Mouse (Mus musculus): ENCODE measurements around the gene Ifna15.
A peak's percentile ranks its signal among the peaks of the same experiment; 100 is the strongest.
"Not testable (repeated sequence)": the region's sequence is repeated elsewhere in the genome, so short reads cannot be mapped to it uniquely, and the experiment has no call there.

Ifna15 gene

GRCm38 (mm10) chr4:88558145-88558544 is at the start of gene Ifna15:
Gene Ifna15 (minus strand): TSS chr4:88558245.
- not testable (repeated sequence) for DNase-seq

- no peak for DNase-seq
These were observed 45.2 kb upstream of the Ifna15 start, which contains the start of gene Ifna12 for GRCm38 (mm10) chr4:88603276-88603675. Gene Ifna12 (minus strand): TSS chr4:88603376.

GRCm38 (mm10) chr4:88592285-88592684 is 34.2 kb upstream of the Ifna15 start, which contains the start of gene Ifna9:
Gene Ifna9 (minus strand): TSS chr4:88592385.
- no peak for DNase-seq

GRCm38 (mm10) chr4:88571698-88572097 is 13.7 kb upstream of the Ifna15 start, which contains the start of gene Ifna14:
Gene Ifna14 (minus strand): TSS chr4:88571798.
- no peak for DNase-seq

GRCm38 (mm10) chr4:88561791-88562190 is 3.7 kb upstream of the Ifna15 start:
- peak; percentile 72 for DNase-seq

- DNase-seq, result peak; percentile 38
These were observed 7.7 kb downstream of the Ifna15 start for GRCm38 (mm10) chr4:88550161-88550945.

GRCm38 (mm10) chr4:88547986-88548385 is 10.1 kb downstream of the Ifna15 start:
- peak; percentile 13 for DNase-seq

- DNase-seq, result no peak
These were observed 14.3 kb downstream of the Ifna15 start for GRCm38 (mm10) chr4:88543649-88544234.

- no peak for DNase-seq
These were observed 20.7 kb downstream of the Ifna15 start for GRCm38 (mm10) chr4:88537328-88537727.

- DNase-seq, result no peak
These were observed 21.4 kb downstream of the Ifna15 start for GRCm38 (mm10) chr4:88536640-88537039.

- DNase-seq, result no peak
These were observed 22.3 kb downstream of the Ifna15 start for GRCm38 (mm10) chr4:88535742-88536141.

GRCm38 (mm10) chr4:88534903-88535302 is 23.1 kb downstream of the Ifna15 start:
- DNase-seq, result no peak

- DNase-seq, result no peak
These were observed 24.5 kb downstream of the Ifna15 start for GRCm38 (mm10) chr4:88533499-88533898.

GRCm38 (mm10) chr4:88530892-88531291 is 27.2 kb downstream of the Ifna15 start:
- no peak for DNase-seq

GRCm38 (mm10) chr4:88530271-88530670 is 27.8 kb downstream of the Ifna15 start:
- DNase-seq, result no peak

- no peak for DNase-seq
These were observed 31.5 kb downstream of the Ifna15 start for GRCm38 (mm10) chr4:88526379-88527049.

- no peak for DNase-seq
These were observed 32.7 kb downstream of the Ifna15 start for GRCm38 (mm10) chr4:88525393-88525792.

GRCm38 (mm10) chr4:88523241-88523640 is 34.8 kb downstream of the Ifna15 start:
- no peak for DNase-seq

GRCm38 (mm10) chr4:88522674-88523073 is 35.4 kb downstream of the Ifna15 start, which contains the start of gene Ifnb1:
Gene Ifnb1 (minus strand): TSS chr4:88522774.
- no peak for DNase-seq

- no peak for DNase-seq
These were observed 40.1 kb downstream of the Ifna15 start for GRCm38 (mm10) chr4:88517957-88518356.

- DNase-seq, result no peak
These were observed 42.3 kb downstream of the Ifna15 start for GRCm38 (mm10) chr4:88515711-88516211.

GRCm38 (mm10) chr4:88515250-88515649 is 42.8 kb downstream of the Ifna15 start:
- no peak for DNase-seq

GRCm38 (mm10) chr4:88514403-88514802 is 43.6 kb downstream of the Ifna15 start:
- DNase-seq, result no peak
